Mouse (Mus musculus): ENCODE measurements around the gene Mvb12a.

GRCm38 (mm10) chr8:71545053-71545452 is 2.3 kb downstream of the Mvb12a start:
- TF ChIP-seq CTCF (IDR thresholded peaks at IDR 0.05; ENCODE audit: borderline replicate concordance, insufficient read depth, low read length) (no peak), POLR2A (IDR thresholded peaks at IDR 0.05; ENCODE audit: low read depth, low read length) (no peak)
